Mouse (Mus musculus): Measurements from ENCODE around the gene Dnajb7. TPM values are rescaled to one million over a fixed set of nuclear protein-coding genes. Genes with fewer than 3 reads are reported as not detected.
A peak's percentile ranks its signal among the peaks of the same experiment; 100 is the strongest.
"Not testable (repeated sequence)": the region's sequence is repeated elsewhere in the genome, so short reads cannot be mapped to it uniquely, and the experiment has no call there.

The Dnajb7 gene
- 1.6 and 1.8 TPM in 2 replicates for polyA plus RNA-seq (2015; fragmentation: Nextera tagmentation; extraction: Ambion mirVana)

DNA sequence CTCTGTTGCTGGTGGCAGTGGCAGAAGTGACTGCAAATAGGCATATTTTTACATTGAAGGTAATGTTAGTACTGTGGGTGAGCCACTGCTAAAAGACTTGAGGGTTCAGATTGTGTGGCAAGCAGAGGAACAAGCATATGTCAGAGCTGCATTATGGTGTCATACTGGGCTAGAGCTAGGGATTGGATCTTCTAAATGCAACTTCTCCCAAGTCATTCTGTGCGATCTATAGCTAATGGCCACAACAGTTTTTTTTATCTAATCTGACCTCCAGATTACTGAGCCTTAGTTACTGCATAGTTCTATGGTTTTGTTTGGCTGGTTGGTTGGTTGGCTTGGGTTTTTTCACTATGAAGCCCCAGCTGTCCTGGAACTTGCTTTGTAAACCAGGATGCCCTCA, at the start of gene Dnajb7:
Gene Dnajb7, minus strand, starts transcription at position 101 of the 400 bp plus-strand sequence.
- Histone ChIP-seq H3K4me2 (replicated peaks) (no peak within 1 kb of the TSS), H3K27ac (no peak within 1 kb of the TSS), H3K9me3 (no peaks in the 10 kb centered on the region), H3K27me3 (replicated peaks) (no peaks in the 10 kb centered on the region), H3K4me1 (replicated peaks) (no peaks in the 10 kb centered on the region), H3K9ac (no peak within 1 kb of the TSS), H3K4me3 (replicated peaks) (no peak within 1 kb of the TSS), H3K36me3 (no peaks in the 10 kb centered on the region)
- ATAC-seq: no peak
- WGBS: 96% methylated on average over 1 of the region's 1 CpGs

- Histone ChIP-seq H3K9me3 (no peaks in the 10 kb centered on the region), H3K27me3 (replicated peaks) (no peaks in the 10 kb centered on the region), H3K4me3 (replicated peaks) (no peak overlapping the region), H3K4me2 (replicated peaks) (no peak overlapping the region), H3K9ac (no peak overlapping the region), H3K4me1 (replicated peaks) (no peaks in the 10 kb centered on the region), H3K36me3 (peaks cover 3% of the 10 kb centered on the region; the same call in 1 of the 2 replicates), H3K27ac (no peak overlapping the region)
- peak; percentile 59 for ATAC-seq
- whole genome bisulfite sequencing: 41% methylated on average over 3 of the region's 3 CpGs
Measured at GRCm38 (mm10) chr15:81448463-81448862, 40.4 kb upstream of the Dnajb7 start.

- Histone ChIP-seq H3K4me2 (replicated peaks) (no peak overlapping the region), H3K36me3 (peaks cover 3% of the 10 kb centered on the region; the same call in 1 of the 2 replicates), H3K27ac (no peak overlapping the region), H3K9ac (no peak overlapping the region), H3K4me3 (replicated peaks) (no peak overlapping the region), H3K4me1 (replicated peaks) (no peaks in the 10 kb centered on the region), H3K9me3 (no peaks in the 10 kb centered on the region), H3K27me3 (replicated peaks) (no peaks in the 10 kb centered on the region)
- ATAC-seq: no peak
Measured at GRCm38 (mm10) chr15:81439236-81439635, 31.1 kb upstream of the Dnajb7 start.

- no peak overlapping the region for H3K4me3 ChIP-seq (replicated peaks)
- H3K4me1 ChIP-seq (replicated peaks): no peaks in the 10 kb centered on the region
- H3K9ac ChIP-seq: no peak overlapping the region
- no peak overlapping the region for H3K4me2 ChIP-seq (replicated peaks)
- no peaks in the 10 kb centered on the region for H3K9me3 ChIP-seq
- whole genome bisulfite sequencing: 100% methylated on average over 1 of the region's 1 CpGs
- peaks cover 3% of the 10 kb centered on the region; the same call in 1 of the 2 replicates for H3K36me3 ChIP-seq
- H3K27ac ChIP-seq: no peak overlapping the region
- ATAC-seq: no peak
- no peaks in the 10 kb centered on the region for H3K27me3 ChIP-seq (replicated peaks)
Measured at GRCm38 (mm10) chr15:81438345-81438744, 30.2 kb upstream of the Dnajb7 start.

- H3K9ac ChIP-seq: no peak overlapping the region
- WGBS: 65% methylated on average over 1 of the region's 1 CpGs
- H3K4me3 ChIP-seq (replicated peaks): no peak overlapping the region
- no peak for ATAC-seq
- H3K4me1 ChIP-seq (replicated peaks): no peaks in the 10 kb centered on the region
- no peak overlapping the region for H3K27ac ChIP-seq
- H3K27me3 ChIP-seq (replicated peaks): no peaks in the 10 kb centered on the region
- no peak overlapping the region for H3K4me2 ChIP-seq (replicated peaks)
- 0 out of 2 replicates have a peak, but pooled peaks cover 14% of the 10 kb centered on the region for H3K36me3 ChIP-seq
- no peaks in the 10 kb centered on the region for H3K9me3 ChIP-seq
Measured at GRCm38 (mm10) chr15:81431195-81431594, 23.1 kb upstream of the Dnajb7 start.

DNA sequence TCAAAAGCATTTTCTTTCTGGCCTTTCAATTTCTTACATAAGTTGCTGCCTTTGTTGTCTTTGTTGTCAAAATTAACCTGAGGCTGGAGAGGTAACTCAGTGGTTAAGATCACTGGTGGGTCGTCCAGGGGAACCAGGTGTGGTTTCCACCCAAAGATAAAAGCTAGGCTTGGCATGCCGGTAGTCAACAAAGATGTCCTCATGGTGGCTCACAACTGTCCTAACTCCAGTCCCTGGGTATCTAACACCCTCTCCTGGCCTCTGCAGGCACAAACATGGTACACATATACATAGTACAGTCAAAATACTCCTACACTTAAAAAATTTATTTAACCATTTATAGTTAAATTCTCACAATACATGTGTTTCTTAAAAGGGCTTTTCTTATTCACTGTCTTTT, 19.8 kb upstream of the Dnajb7 start:
- Histone ChIP-seq H3K9me3 (no peaks in the 10 kb centered on the region), H3K27me3 (replicated peaks) (no peaks in the 10 kb centered on the region), H3K4me3 (replicated peaks) (no peak overlapping the region), H3K36me3 (0 out of 2 replicates have a peak, but pooled peaks cover 14% of the 10 kb centered on the region), H3K27ac (no peak overlapping the region), H3K9ac (no peak overlapping the region), H3K4me1 (replicated peaks) (no peaks in the 10 kb centered on the region), H3K4me2 (replicated peaks) (no peak overlapping the region)
- ATAC-seq: no peak
- WGBS: 79% methylated on average over 2 of the region's 2 CpGs

GRCm38 (mm10) chr15:81425311-81425710, 17.2 kb upstream of the Dnajb7 start:
- H3K27ac ChIP-seq: no peak overlapping the region
- 83% methylated on average over 3 of the region's 3 CpGs for WGBS

GRCm38 (mm10) chr15:81422156-81422681, 14.1 kb upstream of the Dnajb7 start:
- H3K27me3 ChIP-seq (replicated peaks): no peaks in the 10 kb centered on the region
- no peaks in the 10 kb centered on the region for H3K9me3 ChIP-seq
- H3K27ac ChIP-seq: peak overlapping the region; percentile 80
- no peak overlapping the region; the same call in 1 of the 2 replicates for H3K9ac ChIP-seq
- ATAC-seq: peak; percentile 46; the same call in 1 of the 2 replicates
- H3K36me3 ChIP-seq: no peaks in the 10 kb centered on the region
- WGBS: 46% methylated on average over 7 of the region's 7 CpGs
- H3K4me1 ChIP-seq (replicated peaks): no peaks in the 10 kb centered on the region
- H3K4me3 ChIP-seq (replicated peaks): no peak overlapping the region
- peak overlapping the region; percentile 39 for H3K4me2 ChIP-seq (replicated peaks)

More at GRCm38 (mm10) chr15:81425311-81425710, 17.2 kb upstream of the Dnajb7 start:
- H3K4me2 ChIP-seq (replicated peaks): no peak overlapping the region
- H3K36me3 ChIP-seq: 0 out of 2 replicates have a peak, but pooled peaks cover 6% of the 10 kb centered on the region
- H3K9ac ChIP-seq: no peak overlapping the region
- no peak for ATAC-seq
- H3K4me3 ChIP-seq (replicated peaks): no peak overlapping the region
- H3K4me1 ChIP-seq (replicated peaks): no peaks in the 10 kb centered on the region
- no peaks in the 10 kb centered on the region for H3K27me3 ChIP-seq (replicated peaks)
- no peaks in the 10 kb centered on the region for H3K9me3 ChIP-seq

DNA sequence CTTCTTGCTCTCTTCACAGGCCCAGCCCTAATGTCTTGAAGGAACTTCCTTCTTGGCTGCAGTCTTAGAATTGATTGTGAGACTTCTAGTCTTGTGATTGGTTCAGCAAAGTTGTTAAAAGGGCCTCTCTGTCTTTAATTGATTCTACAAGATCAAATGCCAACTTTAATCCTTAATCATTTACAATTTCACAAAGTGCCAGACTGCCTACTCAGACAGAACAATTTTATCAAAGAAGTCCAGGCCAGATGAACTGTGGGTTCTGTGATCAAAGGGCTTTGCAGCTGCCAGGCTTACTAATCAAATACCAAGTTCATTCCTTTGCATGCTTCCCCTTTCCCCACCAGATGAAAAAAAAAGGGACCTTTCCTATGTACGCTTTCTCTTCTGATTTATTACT, 13.4 kb upstream of the Dnajb7 start:
- no peak overlapping the region; the same call in 1 of the 2 replicates for H3K4me2 ChIP-seq (replicated peaks)
- peak overlapping the region; percentile 56 for H3K27ac ChIP-seq
- H3K9me3 ChIP-seq: no peaks in the 10 kb centered on the region
- peak; percentile 37; the same call in 1 of the 2 replicates for ATAC-seq
- H3K4me1 ChIP-seq (replicated peaks): 0 out of 2 replicates have a peak, but pooled peaks cover 4% of the 10 kb centered on the region
- H3K36me3 ChIP-seq: no peaks in the 10 kb centered on the region
- no peak overlapping the region for H3K4me3 ChIP-seq (replicated peaks)
- no peaks in the 10 kb centered on the region for H3K27me3 ChIP-seq (replicated peaks)
- 31% methylated on average over 1 of the region's 1 CpGs for WGBS
- no peak overlapping the region for H3K9ac ChIP-seq

GRCm38 (mm10) chr15:81418065-81418464, 10.0 kb upstream of the Dnajb7 start:
- Histone ChIP-seq H3K4me2 (replicated peaks) (no peak overlapping the region), H3K9me3 (no peaks in the 10 kb centered on the region), H3K36me3 (no peaks in the 10 kb centered on the region), H3K4me3 (replicated peaks) (no peak overlapping the region), H3K27ac (no peak overlapping the region), H3K9ac (no peak overlapping the region), H3K27me3 (replicated peaks) (no peaks in the 10 kb centered on the region), H3K4me1 (replicated peaks) (0 out of 2 replicates have a peak, but pooled peaks cover 4% of the 10 kb centered on the region)
- 81% methylated on average over 4 of the region's 4 CpGs for WGBS
- ATAC-seq: no peak

DNA sequence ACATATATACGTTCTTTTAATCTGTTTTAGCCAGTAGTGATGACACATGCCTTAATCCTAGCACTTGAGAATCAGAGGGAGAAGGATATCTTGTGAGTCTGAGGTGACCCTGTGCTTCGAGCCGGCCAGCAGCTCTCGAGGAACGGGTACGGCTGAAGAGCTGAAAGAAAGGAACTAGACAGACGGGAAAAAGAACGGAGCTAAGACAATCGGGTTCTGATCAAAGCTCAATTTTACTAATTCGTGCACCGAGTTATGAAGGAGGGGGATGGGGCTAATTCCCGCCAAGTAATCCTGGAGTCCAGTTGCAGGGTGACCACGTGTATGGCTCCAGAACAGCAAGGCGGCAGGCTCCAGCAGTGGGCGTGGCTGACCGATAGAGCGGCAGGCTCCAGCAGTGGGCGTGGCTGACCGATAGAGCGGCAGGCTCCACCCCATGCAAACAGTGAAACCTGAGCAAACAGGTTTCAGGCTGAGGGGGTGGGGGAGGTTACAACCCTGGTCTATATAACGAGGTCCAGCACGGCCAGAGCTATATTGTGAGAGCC, 8.7 kb upstream of the Dnajb7 start:
- Histone ChIP-seq H3K4me3 (replicated peaks) (peak overlapping the region; percentile 13; the same call in 1 of the 2 replicates), H3K4me2 (replicated peaks) (peak overlapping the region; percentile 46)
- not testable (repeated sequence) for H3K27me3 ChIP-seq (replicated peaks); H3K9ac ChIP-seq; H3K9me3 ChIP-seq; H3K4me1 ChIP-seq (replicated peaks); H3K36me3 ChIP-seq; H3K27ac ChIP-seq
- ATAC-seq: peak; percentile 92
- 3% methylated on average over 22 of the region's 22 CpGs for WGBS

- no peaks in the 10 kb centered on the region for H3K36me3 ChIP-seq
- WGBS: 88% methylated on average over 3 of the region's 3 CpGs
- H3K9me3 ChIP-seq: no peaks in the 10 kb centered on the region
- no peaks in the 10 kb centered on the region; the same call in 1 of the 2 replicates for H3K4me1 ChIP-seq (replicated peaks)
- no peak for ATAC-seq
- no peak overlapping the region for H3K4me2 ChIP-seq (replicated peaks)
- no peaks in the 10 kb centered on the region for H3K27me3 ChIP-seq (replicated peaks)
- no peak overlapping the region for H3K9ac ChIP-seq
- no peak overlapping the region for H3K4me3 ChIP-seq (replicated peaks)
- H3K27ac ChIP-seq: no peak overlapping the region
Measured at GRCm38 (mm10) chr15:81405008-81405407, 3.1 kb downstream of the Dnajb7 start.

Measured in intestine, embryonic 15.5 days (tissue).